Mouse (Mus musculus) adrenal gland, adult (tissue): ENCODE measurements around the gene Nagpa.

Experiments
- DNase-seq, 2 experiments: peaks; one replicate each; pipeline ENCODE4 v3.0.0; 2022 to 2023; ENCODE audit warnings: low spot score in 1 of 2; ENCODE audit not compliant: inconsistent age in 2 of 2

The Nagpa gene

DNA sequence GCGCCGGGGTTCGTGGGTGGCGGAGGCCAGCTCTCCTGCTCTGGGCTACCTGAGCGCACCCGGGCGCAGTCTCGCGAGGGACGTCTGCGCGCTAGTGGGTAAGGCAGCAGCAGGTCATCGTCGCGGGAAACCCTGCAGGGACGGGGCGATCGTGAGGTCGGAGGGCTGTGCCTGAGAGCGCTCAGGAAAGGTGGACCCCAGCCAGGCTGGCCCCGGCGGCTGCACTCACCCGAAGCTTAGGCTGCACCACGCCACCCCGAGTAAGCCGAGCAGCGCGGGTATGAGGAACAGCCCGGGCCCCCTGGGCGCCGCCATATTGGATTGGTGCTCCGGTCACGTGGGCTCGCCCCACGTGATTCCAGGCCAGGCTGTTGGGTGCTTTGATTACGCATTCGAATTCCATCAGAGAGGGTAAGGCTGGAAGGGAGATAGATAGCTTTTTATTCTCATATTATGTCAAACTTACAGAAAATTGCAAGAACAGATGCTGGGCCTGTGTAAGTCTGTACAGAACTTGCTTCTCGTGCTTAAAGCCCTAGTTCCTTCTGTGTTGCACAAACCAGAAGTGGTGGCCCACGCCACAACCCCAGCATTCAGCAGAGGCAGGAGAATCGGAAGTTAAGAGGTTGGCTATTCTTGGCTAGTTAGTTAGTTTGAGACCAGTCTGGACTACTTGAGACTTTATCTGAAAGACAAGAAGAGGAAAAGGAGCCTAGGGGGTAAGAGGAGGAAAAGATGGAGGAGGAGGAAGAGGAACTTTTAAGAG, at the start of gene Nagpa:
Gene Nagpa (minus strand): TSS at position 345 of the 766 bp plus-strand sequence.
- DNase-seq, result peak; percentile 85 to 93

DNA sequence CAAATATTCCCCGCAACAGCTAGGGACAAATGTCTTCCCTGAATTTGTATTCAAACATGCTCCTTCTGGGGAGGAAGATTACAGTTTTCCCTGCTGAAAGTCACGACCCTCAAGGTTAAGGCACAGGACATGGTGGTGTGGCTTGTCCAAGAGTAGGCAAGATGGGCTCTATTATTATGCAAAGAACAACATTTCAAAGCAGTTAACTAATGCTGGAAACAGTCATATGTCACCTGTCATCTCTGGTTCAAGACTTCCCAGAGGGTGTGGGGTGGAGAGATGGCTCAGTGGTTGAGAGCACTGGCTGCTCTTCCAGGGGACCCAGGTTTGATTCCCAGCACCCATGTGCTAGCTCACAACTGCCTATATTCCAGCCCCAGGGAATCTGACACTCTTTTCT, 48.4 kb upstream of the Nagpa start:
- DNase-seq, result no peak

DNA sequence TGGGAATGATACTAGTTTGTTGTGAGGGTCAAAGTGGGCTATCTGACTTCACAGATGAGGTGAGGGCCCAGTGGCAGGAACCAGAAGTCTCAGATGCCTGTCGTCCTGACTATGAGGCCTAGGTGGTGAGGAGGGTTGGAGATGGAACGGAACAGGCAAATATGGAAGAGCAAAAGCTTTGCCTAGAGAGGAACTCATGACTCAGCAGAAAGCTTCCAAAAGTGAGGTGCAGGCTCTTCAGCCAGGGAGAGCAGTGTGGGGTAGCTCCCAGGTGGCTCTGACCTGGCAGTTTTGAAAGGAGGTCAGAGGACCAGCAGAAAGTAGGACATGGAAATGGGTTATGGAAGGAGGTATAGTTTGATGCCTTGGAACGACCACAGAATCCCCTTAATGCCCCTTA, 47.1 kb upstream of the Nagpa start:
- no peak for DNase-seq

DNA sequence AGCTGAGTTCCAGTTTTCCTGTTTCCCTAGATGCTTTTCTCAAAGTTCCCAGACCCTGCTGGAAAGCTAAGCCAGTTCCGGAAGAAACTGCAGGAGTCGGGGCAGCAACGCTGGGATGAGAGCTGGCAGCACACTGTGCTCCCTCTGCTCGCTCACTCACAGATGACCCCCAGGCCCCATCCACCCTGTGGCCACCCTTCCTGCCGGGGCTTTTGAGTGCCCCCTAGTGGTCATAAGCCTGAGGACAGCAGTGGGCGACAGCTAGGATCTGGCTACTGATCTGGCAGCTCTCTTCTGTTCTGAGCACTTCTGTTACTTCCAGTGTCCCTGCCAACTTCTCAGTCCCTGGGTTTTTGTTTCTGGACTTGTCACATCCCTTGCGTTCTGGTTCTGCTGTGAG, 40.6 kb upstream of the Nagpa start:
- peak; percentile 78 to 89 for DNase-seq

DNA sequence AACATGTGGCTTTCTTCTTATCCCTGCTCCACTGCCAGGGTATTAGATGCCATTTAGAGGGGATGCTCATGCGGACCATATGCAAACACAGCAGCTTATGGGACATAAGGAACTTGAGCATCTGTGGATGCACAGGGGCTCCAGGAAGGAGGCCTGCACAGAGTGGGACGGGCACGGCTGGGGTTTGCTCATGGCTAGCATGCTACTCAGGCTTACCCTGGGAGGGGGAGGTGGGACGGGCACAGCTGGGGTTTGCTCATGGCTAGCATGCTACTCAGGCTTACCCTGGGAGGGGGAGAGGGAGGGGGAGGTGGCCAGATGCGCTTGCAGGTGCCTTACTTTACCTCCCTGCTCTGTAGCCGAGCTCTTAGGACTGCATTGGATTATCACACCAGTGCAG, 39.1 kb upstream of the Nagpa start:
- no peak for DNase-seq

DNA sequence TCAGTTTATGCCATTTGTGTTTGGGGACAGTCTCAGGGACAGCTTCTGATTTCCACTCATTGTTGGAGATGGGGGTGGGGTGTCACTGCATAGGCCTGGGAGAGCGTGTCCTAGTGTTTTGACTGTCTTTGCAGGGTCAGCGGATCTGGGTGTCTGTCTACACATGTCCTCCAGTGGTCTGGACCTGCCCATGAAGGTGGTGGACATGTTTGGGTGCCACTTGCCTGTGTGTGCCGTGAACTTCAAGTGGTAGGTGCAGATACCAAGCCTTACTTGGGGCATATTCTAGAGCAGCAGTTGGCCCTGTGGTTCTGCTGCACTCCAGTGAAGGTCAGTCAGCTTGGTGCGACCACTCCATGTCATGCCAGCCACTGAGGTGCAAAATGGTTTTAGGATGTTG, 38.5 kb upstream of the Nagpa start:
- no peak for DNase-seq

DNA sequence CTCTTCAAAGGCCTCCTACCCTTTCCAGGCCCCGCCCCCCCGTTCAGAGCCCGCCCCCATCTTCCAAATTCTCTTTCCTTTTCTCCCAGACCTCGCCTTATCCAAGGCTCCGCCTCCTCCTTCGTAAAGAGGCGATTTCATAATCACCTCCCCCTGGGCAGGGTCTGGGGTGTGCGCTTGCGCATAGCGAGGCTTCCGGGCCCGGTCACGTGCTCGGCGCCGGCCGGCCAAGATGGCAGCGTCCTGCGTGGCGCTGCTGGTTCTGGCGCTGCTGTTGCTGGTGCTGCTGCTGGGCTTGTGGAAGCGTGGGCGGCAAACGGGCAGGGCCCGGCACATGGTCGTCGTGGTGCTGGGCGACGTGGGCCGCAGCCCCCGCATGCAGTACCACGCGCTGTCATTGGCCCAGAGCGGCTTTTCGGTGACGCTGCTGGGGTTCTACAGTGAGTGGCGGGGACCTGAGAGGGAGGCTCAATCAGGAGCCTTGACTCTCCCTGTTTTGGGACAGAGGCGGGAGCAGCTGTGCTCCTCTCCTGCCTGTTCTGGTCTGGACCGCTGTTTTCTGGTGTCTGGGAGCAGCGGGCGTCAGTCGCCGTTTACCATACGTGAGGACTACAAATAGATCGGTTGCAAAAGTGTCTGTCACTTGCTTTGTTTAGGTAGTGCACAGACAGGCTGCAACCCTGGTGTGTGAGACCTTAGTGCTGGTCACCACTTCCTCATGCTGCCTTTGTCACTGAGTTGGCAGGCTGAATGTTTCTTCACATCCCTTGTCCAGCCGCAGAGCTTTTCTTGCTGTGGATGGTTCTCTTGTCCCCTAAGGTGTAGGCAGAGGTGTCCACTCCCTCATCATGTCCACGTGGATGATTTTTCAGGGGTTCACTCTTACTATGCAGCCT, 29.9 kb upstream of the Nagpa start, which contains the start of gene Alg1:
Gene Alg1 (plus strand): TSS at position 204 of the 896 bp plus-strand sequence.
- peak; percentile 96 to 97 for DNase-seq

DNA sequence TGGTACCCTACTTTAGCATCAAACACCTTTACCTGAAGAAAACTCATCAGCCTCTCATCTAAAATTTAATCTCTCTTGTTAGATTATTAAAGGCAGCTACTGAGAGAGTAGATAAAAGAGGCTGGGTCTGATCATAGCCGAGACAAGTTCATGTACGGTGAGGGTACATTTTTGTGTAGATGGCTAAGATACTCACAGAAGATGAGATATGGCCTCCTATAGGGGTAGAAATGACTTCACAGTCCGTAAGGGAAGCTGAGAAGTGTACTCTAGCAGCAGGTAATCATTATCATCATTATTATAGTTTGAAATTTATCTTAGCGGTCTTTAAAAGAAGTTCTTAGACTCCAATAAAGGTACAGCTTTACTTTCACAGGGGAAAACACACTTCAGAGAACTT, 29.2 kb upstream of the Nagpa start:
- no peak for DNase-seq

DNA sequence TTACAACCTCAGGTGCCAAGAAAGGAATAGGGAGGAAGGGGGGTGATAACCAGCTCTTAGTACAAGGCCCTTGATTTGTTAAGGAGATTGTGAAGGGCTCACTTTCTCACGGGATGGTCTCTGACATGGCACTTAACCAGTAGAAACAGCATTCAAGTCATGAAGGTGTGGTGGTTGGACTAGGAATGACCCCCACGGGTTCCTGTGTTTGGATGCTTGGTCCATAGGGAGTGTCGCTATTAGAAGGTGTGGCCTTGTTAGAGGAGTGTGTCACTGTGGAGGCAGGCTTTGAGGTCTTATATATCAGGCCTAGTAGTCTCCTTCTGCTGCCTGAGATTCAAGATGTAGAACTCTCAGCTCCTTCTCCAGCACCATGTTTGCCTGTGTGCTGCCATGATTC, 24.3 kb upstream of the Nagpa start:
- peak in 1 of 2 experiments; percentile 72 for DNase-seq

DNA sequence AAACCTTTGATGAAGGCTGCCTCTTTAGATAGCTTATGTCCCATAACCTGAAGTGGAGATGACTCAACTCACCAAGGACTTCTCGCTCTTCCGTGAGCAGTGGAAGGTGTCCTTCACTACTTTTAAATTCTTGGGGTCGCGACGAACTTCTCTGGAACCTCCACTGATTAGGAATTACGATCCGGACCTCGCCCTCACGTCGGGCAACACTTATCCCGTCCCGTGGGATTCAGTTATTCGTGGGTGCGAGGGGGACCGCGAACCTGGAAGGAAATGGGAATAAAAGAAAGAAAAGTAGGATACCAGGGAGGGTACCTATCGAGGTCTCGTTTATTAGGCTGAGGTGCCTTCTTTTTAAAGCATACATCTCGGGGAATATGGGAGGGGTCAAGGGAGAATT, 23.7 kb upstream of the Nagpa start:
- DNase-seq, result peak; percentile 33 to 76

DNA sequence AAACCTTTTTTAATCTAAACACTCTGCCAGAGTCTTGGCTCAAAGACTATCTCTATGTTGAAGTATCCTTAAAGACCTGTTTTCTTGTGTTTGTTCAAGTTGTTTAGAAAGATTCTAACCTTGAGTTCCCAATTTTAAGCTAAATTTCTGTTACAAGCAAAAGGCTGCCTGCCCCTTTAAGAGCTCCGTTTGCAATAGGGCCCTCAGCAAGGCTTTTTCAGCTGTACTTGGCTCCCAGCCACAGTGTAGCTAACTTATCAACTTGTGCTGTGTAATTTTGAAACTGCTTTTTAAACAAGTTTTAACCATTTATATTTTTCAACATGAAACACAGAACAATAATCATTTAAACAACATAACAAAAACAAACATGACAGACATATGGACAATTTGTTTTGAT, 22.7 kb upstream of the Nagpa start:
- DNase-seq, result peak in 1 of 2 experiments; percentile 65

DNA sequence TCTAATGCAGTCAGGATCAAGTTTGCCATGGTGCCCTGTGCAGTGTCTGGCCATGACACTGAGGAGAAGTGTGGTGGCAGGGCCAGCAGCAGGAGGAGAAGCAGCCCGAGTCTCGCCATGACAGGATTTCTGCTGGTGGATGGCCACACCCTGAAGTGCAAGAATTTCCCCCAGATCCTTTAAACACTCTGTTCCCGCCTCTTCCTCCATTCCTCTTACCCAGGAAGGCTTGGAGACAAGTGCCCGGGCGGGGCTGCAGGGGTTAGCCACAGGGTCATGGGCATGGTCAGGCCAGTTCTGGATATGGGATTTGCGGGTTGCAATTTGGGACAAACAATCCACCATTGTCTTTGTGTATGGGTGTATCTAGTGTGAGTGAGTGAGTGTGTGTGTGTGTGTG, 18.3 kb upstream of the Nagpa start, which contains the start of gene AU021092:
Gene AU021092 (minus strand): TSS at position 160 of the 400 bp plus-strand sequence.
- peak; percentile 43 to 65 for DNase-seq

DNA sequence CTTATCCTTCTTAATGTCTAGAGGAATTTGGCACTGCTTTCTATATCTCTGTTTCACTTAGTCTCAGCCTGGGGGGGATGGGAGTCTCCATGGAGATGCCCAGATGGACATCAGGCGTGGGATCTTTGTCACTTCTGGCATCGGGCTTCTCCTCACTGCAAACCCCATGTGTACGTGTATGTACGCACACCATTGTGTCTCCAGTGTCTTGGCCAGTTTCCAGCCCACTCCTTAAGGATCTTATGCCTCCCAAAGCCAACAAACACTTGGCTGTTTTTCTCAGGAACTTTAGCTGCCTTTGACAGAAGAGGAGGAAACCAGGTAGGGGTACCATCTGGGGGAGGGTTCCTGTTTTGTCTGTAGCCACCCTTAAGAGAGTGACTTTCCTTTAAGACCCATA, 17.6 kb upstream of the Nagpa start:
- no peak for DNase-seq

DNA sequence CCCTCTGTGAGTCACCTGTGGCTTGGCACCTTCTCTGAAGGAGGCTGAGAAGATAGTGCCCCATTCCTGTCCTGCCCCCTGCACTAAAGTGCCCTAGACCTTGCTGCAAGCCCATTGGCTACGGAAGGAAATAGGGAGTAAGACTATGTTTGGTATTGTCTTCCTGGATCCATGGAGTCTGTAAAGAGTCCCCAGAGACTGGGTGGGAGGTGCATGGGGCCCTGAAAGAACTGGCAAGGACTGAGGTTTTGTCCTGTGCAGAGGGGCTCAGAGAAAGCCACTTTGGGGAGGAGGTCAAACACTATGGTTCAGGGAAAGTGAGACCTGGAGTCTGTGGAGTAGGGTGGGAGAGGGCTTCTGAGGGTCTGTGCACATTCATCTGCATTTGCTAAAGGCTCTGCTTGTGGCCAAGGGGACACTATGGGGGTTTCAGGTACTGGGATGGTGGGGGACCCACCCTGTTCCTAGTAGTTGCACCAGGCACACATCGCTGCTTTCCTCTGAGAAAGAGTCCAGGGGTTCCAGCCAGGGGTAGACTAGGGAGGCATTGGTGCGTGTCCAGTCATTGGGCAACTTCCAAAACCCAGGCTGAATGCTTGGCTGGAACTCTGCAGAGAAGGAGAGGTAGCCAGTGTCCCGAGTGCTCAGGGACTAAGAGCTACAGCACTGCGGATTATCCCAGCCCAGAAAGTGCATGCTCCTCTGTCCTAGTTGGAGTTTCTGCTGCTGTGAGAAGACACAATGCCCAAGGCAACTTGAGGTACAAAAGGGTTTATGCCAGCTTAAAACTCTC, 13.7 kb upstream of the Nagpa start:
- no peak for DNase-seq

DNA sequence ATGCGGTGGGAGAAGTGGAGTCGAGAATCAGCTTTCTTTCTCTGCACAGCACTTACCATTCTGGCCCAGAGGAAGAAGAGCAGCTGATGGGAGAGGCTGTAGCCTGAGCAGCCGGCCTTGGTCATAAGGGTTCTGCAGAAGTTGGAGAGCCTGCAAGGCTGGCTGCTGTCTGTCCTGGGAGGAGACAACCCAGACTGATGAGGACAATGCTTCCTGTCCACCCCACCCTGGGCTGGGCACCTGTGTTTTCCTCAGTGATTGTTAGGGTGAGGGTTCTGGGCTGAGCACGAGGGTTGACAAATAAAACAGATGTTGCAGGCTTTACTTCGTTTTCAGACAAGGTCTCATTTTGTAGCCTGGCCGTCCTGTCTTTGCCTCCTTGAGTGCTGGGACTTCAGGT, 12.9 kb upstream of the Nagpa start:
- DNase-seq, result no peak

DNA sequence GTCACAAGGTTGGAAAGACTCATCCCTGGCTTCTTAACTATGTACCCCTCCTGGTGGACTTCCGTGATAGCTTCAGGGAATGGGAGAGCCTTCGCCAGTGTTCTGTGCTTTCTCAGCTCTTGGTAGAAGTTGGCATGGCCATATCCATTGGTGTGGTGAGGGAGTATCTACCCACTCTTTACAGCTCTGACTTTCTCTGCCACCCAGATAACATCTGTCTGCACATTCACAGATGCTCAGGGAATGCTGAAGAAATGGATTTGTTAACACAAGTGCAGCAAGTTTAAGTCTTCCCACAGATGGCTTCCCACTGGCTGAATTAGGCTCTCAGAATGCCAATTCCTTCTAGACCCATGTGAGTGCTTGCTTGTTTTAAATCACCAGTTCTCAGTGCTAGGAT, 10.3 kb upstream of the Nagpa start:
- no peak for DNase-seq

DNA sequence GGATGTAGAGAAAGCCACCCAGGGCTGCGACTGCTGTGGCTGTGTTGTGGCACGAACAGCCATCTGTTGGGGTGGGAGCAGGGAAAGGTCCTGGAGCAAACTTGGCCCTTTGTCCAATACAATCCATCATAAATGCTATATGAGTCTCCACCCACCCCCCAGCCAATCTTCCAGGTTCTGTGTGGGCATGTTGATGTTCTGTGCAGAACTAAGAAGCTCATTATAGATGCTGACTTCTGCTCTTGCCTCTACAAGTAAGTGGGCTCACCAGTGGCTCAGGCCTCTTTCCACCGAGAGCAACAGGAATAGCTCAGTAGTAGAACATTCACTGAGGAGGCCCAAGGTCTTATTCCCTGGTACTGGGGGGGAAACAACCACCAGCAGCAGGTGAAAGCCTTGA, 8.3 kb upstream of the Nagpa start:
- DNase-seq, result no peak

DNA sequence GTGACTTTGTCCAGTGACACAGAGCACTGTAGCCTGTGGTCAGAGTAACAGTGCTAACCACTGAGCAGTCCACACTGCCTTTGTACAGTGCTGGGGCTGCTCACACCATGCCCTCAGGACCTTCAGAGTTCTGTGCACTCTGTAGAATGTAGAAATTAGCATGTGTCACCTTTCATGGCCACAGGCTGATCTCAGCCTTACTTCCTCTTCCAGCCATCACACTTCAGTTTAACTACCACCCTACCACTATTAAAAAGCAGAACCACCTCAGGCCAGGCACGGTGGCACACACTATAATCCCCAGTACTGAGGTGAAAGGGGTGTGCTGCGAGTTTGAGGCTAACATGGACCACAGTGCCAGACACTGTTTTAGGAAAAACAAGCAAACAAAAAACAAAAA, 6.6 kb upstream of the Nagpa start:
- DNase-seq, result no peak

DNA sequence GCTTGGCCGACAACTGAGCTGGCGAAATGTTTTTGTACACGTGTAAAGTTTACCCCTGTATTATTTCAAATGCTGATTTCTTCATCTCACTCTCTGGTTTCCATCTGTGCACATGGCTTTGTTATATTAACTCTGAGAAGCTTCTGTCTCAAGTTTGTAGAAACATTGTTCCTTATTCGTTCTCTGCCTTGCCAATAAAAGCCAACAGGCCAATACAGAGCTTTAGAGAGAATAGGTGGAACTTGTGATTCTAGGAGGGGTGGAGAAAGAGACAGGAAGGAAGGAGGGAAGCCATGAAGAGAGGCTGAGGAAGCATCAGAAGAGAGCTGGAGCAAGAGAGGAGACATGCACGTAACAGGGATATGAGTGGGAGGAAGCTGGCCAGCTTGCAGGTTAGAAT, 2.2 kb upstream of the Nagpa start:
- DNase-seq, result no peak

DNA sequence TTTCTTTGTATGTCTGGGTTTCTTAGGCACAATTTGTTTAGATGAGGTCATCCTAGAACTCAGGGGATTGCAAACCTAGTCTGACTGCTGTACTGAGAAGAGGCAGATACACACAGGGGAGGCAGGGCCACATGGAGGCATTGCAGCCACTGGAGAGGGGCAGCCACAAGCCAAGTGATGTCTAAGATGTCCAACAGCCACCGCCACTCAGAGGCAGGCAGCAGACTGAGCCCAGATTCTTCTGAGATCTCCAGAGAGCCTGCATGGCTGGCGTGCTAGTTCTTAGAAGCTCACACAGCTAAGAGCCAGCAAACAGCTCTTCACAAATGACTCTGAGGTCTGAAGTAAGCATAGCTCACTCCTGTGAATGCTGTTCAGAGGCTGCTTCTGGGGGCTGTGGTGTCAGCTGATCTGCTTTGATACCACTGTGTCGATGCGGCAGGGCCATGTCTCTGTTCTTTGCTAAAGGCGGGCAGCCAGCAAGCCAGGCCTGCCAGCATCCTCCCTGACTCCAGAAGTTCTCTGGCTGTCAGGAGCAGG, 1.7 kb upstream of the Nagpa start:
- no peak for DNase-seq

DNA sequence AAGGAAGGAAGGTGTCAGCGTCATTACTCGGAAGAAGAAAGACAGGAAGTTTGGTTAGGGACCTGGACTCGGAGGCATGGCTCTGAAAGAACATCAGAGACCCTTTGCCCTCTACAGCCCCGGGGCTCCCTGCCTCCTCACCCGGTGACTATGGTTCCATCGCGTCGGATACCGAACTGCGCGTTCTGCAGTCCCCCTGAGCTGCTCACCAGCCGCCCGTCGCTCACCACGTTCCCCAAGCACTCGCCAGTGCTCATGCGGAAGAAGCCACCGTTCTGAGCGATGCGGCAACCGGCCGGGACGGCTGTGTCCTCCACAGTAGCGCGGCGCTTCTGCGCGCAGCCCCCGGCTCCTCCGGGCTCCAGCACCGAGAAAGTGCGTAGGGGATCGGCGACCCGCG, 612 bp downstream of the Nagpa start:
- peak; percentile 40 to 70 for DNase-seq
